Mouse (Mus musculus): ENCODE measurements at regions not wholly inside any gene's neighbourhood (a gene's known extent, or its start where the extent isn't known, plus 50 kb on each side); places are given as distances from the start of the nearest gene placed in this dataset.

DNA sequence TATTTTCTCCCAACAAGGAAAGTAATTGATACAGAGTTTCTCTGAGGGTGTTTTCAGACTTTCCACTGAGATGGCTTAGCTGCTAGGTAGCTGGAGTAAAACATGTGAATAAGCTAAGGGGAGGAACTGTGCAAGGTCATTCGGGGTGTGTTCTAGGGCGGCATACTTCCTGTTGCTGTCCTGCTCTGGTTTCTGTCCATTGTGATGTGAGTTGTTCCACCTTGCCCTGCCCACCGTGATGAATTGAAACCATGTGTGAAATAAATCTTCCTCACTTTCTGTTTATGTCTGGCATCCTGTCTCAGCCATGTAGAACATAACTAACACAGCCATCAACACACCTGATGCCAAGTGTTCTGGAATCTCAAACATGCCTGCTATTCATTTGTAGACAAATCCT lies 472.6 kb upstream of the Nrp1 start:
- Histone ChIP-seq H3K27ac (ENCODE audit: low read depth, low read length) (no peak overlapping the region), H3K9me3 (ENCODE audit: control insufficient read depth, low read length) (no peaks in the 10 kb centered on the region), H3K4me2 (replicated peaks; ENCODE audit: low read depth, low read length) (no peak overlapping the region), H3K4me1 (ENCODE audit: control insufficient read depth, insufficient read depth, low read length) (0 out of 2 replicates have a peak, but pooled peaks cover 3% of the 10 kb centered on the region), H3K36me3 (ENCODE audit: control insufficient read depth, insufficient read depth, low read length) (no peaks in the 10 kb centered on the region), H3K9ac (ENCODE audit: low read depth, low read length) (no peak overlapping the region), H3K4me3 (ENCODE audit: low read length) (no peak overlapping the region), H3K27me3 (ENCODE audit: control insufficient read depth, insufficient read depth, low read length) (no peaks in the 10 kb centered on the region)
- WGBS, result 30% methylated on average over 3 of the region's 3 CpGs
- no peak for ATAC-seq (ENCODE audit: low FRiP score, low TSS enrichment)

DNA sequence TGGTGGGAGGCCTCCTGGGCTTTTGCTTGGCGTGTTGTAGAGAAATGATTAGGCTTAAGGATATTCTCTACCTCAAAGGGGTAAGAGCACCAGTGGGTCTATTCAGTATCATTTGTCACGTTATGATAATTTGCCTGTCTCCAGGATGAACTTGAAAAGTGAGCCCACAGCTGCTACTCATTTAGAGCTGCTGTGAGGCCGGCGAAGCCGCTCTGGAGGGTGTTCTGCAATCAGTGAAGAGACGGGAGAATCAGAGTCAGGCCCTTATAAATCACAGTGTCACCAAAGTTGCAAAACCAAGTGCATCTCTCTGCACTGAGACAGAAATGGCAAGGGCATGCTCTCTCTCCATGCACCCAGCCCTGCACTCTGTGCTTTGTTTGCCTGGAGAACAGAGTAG lies 467.7 kb upstream of the Nrp1 start:
- WGBS, result 49% methylated on average over 6 of the region's 6 CpGs
- ATAC-seq (ENCODE audit: low FRiP score, low TSS enrichment), result no peak
- no peak overlapping the region for H3K27ac ChIP-seq (ENCODE audit: low read depth, low read length)
- H3K4me2 ChIP-seq (replicated peaks; ENCODE audit: low read depth, low read length), result no peak overlapping the region
- H3K9me3 ChIP-seq (ENCODE audit: control insufficient read depth, low read length), result no peaks in the 10 kb centered on the region
- no peak overlapping the region for H3K9ac ChIP-seq (ENCODE audit: low read depth, low read length)
- H3K4me1 ChIP-seq (ENCODE audit: control insufficient read depth, insufficient read depth, low read length), result 0 out of 2 replicates have a peak, but pooled peaks cover 3% of the 10 kb centered on the region
- no peaks in the 10 kb centered on the region for H3K36me3 ChIP-seq (ENCODE audit: control insufficient read depth, insufficient read depth, low read length)
- H3K4me3 ChIP-seq (ENCODE audit: low read length), result no peak overlapping the region
- no peaks in the 10 kb centered on the region for H3K27me3 ChIP-seq (ENCODE audit: control insufficient read depth, insufficient read depth, low read length)

DNA sequence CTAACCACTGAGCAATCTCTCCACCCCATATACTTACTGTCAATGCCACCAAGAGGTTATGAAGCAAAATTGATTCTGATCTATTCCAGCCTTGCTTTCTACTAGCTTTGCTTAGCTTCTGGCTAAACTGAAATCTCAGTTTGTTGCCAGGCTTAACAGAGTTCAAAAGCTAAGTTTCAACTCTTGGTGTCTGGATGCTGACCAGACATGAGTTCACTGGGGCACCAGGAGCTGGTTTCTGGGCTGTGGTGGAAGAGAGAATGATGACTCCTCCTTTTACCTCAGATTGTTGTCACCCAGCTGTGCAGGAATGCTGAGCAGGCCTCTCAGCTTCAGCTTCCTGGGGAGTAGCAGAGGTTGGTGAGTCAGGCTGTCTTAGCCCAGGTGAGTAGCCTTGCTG lies 464.1 kb upstream of the Nrp1 start:
- no peak overlapping the region for H3K4me2 ChIP-seq (replicated peaks; ENCODE audit: low read depth, low read length)
- H3K9ac ChIP-seq (ENCODE audit: low read depth, low read length), result no peak overlapping the region
- H3K4me3 ChIP-seq (ENCODE audit: low read length), result no peak overlapping the region
- no peaks in the 10 kb centered on the region for H3K36me3 ChIP-seq (ENCODE audit: control insufficient read depth, insufficient read depth, low read length)
- no peaks in the 10 kb centered on the region for H3K9me3 ChIP-seq (ENCODE audit: control insufficient read depth, low read length)
- ATAC-seq (ENCODE audit: low FRiP score, low TSS enrichment), result no peak
- no peak overlapping the region for H3K27ac ChIP-seq (ENCODE audit: low read depth, low read length)
- 0 out of 2 replicates have a peak, but pooled peaks cover 3% of the 10 kb centered on the region for H3K4me1 ChIP-seq (ENCODE audit: control insufficient read depth, insufficient read depth, low read length)
- no peaks in the 10 kb centered on the region for H3K27me3 ChIP-seq (ENCODE audit: control insufficient read depth, insufficient read depth, low read length)

DNA sequence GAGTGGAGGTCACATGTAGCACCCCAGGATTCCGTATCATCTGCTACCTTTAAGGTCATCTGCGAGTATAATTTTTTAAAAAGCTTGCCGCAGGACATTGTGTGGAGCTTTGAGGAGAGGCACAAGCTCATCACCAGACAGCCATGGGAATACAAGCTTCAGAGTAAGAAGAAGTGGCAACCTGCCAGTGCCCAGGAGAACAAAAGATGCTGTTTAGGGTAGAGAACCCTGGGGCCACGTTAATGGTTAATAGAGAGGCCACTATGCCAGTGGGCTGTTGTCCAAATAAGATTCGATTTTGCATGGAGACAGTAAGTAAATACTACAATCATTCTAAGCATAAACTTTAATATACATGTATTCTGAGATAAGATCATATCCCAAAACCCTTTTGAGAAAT lies 450.0 kb upstream of the Nrp1 start:
- no peaks in the 10 kb centered on the region for H3K27me3 ChIP-seq (ENCODE audit: control insufficient read depth, insufficient read depth, low read length)
- no peak overlapping the region for H3K27ac ChIP-seq (ENCODE audit: low read depth, low read length)
- 86% methylated on average over 5 of the region's 5 CpGs for WGBS
- no peak overlapping the region for H3K4me3 ChIP-seq (ENCODE audit: low read length)
- no peaks in the 10 kb centered on the region for H3K9me3 ChIP-seq (ENCODE audit: control insufficient read depth, low read length)
- no peak overlapping the region for H3K4me2 ChIP-seq (replicated peaks; ENCODE audit: low read depth, low read length)
- H3K4me1 ChIP-seq (ENCODE audit: control insufficient read depth, insufficient read depth, low read length), result no peaks in the 10 kb centered on the region
- H3K9ac ChIP-seq (ENCODE audit: low read depth, low read length), result no peak overlapping the region
- ATAC-seq (ENCODE audit: low FRiP score, low TSS enrichment), result no peak
- no peaks in the 10 kb centered on the region for H3K36me3 ChIP-seq (ENCODE audit: control insufficient read depth, insufficient read depth, low read length)

DNA sequence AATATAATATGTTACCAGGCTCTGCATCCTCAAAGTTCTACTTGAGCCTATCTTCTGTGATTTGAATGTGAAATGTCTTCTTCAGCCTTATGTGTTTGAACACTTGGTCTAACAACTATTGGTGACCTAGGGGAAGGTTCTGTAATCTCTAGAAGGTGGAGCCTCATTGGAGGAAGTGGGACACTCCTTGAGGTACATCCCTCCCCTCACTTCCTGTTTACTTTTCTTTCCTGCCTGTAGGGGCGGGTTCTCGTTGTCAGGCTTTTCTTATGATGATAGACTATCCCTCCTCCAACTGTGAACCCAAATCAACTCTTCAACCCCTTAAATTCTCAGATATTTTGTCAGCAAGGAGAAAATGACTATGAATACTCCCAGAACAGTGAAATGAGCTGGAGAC lies 448.8 kb upstream of the Nrp1 start:
- no peaks in the 10 kb centered on the region for H3K9me3 ChIP-seq (ENCODE audit: control insufficient read depth, low read length)
- no peaks in the 10 kb centered on the region for H3K36me3 ChIP-seq (ENCODE audit: control insufficient read depth, insufficient read depth, low read length)
- no peak for ATAC-seq (ENCODE audit: low FRiP score, low TSS enrichment)
- H3K4me1 ChIP-seq (ENCODE audit: control insufficient read depth, insufficient read depth, low read length), result no peaks in the 10 kb centered on the region
- H3K27ac ChIP-seq (ENCODE audit: low read depth, low read length), result no peak overlapping the region
- no peaks in the 10 kb centered on the region for H3K27me3 ChIP-seq (ENCODE audit: control insufficient read depth, insufficient read depth, low read length)
- 77% methylated on average over 2 of the region's 2 CpGs for WGBS
- no peak overlapping the region for H3K4me3 ChIP-seq (ENCODE audit: low read length)
- no peak overlapping the region for H3K9ac ChIP-seq (ENCODE audit: low read depth, low read length)
- no peak overlapping the region for H3K4me2 ChIP-seq (replicated peaks; ENCODE audit: low read depth, low read length)

DNA sequence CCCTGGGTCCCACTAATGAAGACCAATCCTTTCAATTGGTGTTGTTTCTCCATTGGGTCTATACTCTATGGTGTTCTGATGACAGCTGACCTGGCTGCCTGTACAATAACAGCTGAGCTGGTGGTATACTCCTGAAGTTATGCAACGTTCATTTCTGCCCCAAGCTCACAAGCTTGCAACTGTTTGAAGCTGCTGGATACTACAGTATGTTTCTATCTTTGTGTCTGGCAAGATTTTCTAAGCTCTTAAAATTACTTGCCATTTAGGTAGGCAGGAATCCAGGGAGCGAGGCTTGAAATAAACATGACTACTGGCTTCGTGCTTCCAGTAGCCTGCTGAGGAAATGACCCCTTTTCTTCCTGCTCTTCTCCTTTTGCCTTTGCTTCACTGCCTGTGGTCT lies 444.3 kb upstream of the Nrp1 start:
- no peaks in the 10 kb centered on the region for H3K9me3 ChIP-seq (ENCODE audit: control insufficient read depth, low read length)
- H3K4me2 ChIP-seq (replicated peaks; ENCODE audit: low read depth, low read length), result no peak overlapping the region
- ATAC-seq (ENCODE audit: low FRiP score, low TSS enrichment), result no peak
- H3K9ac ChIP-seq (ENCODE audit: low read depth, low read length), result no peak overlapping the region
- H3K27ac ChIP-seq (ENCODE audit: low read depth, low read length), result no peak overlapping the region
- no peaks in the 10 kb centered on the region for H3K27me3 ChIP-seq (ENCODE audit: control insufficient read depth, insufficient read depth, low read length)
- no peaks in the 10 kb centered on the region for H3K36me3 ChIP-seq (ENCODE audit: control insufficient read depth, insufficient read depth, low read length)
- H3K4me3 ChIP-seq (ENCODE audit: low read length), result no peak overlapping the region
- 66% methylated on average over 3 of the region's 3 CpGs for WGBS
- H3K4me1 ChIP-seq (ENCODE audit: control insufficient read depth, insufficient read depth, low read length), result 0 out of 2 replicates have a peak, but pooled peaks cover 6% of the 10 kb centered on the region

DNA sequence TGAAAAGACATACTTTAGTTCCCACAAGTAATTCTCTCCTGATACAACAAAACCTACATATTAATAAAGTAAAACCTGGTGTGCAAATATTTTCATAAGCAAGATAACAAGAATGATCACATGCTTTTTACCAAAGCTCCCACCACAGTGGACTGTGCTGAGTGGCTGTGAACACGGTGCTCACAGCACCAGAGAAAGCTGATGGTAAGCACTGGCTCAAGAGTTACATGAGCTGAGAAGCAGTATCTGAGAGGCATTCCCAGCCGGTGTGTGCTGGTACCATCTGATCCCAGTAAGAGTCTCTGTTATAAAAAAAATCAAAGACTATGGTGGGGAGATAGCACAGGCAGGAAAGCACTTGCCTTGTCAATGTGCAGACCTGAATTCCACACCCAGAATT lies 443.5 kb upstream of the Nrp1 start:
- Histone ChIP-seq H3K9me3 (ENCODE audit: control insufficient read depth, low read length) (no peaks in the 10 kb centered on the region), H3K4me2 (replicated peaks; ENCODE audit: low read depth, low read length) (no peak overlapping the region), H3K4me1 (ENCODE audit: control insufficient read depth, insufficient read depth, low read length) (0 out of 2 replicates have a peak, but pooled peaks cover 6% of the 10 kb centered on the region), H3K27ac (ENCODE audit: low read depth, low read length) (no peak overlapping the region), H3K36me3 (ENCODE audit: control insufficient read depth, insufficient read depth, low read length) (no peaks in the 10 kb centered on the region), H3K4me3 (ENCODE audit: low read length) (no peak overlapping the region), H3K9ac (ENCODE audit: low read depth, low read length) (no peak overlapping the region), H3K27me3 (ENCODE audit: control insufficient read depth, insufficient read depth, low read length) (no peaks in the 10 kb centered on the region)
- ATAC-seq (ENCODE audit: low FRiP score, low TSS enrichment), result no peak
- 63% methylated on average over 2 of the region's 2 CpGs for WGBS

DNA sequence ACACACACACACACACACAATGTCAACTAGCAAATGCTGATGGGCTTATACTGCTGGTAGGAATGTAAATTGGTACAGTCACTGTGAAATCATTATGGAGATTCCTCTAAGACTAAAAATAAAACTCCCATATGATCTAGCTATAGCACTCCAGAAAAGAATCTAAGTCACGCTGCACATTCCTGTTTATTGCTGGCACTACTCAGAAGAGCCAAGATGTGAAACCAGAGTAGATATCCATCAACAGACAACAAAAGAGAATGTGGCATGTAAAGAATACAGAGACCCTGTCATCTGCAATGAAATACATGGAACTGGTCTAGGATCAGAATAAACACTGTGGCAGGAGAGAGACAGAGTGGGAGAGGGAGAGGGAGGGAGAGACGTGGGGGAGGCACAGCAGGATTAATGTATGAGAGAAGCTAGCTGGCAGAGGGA lies 442.8 kb upstream of the Nrp1 start:
- WGBS, result 13% methylated on average over 2 of the region's 2 CpGs
- no peaks in the 10 kb centered on the region for H3K9me3 ChIP-seq (ENCODE audit: control insufficient read depth, low read length)
- no peak overlapping the region for H3K4me2 ChIP-seq (replicated peaks; ENCODE audit: low read depth, low read length)
- no peak overlapping the region for H3K4me3 ChIP-seq (ENCODE audit: low read length)
- H3K9ac ChIP-seq (ENCODE audit: low read depth, low read length), result no peak overlapping the region
- peak; percentile 73 for ATAC-seq (ENCODE audit: low FRiP score, low TSS enrichment)
- H3K27me3 ChIP-seq (ENCODE audit: control insufficient read depth, insufficient read depth, low read length), result no peaks in the 10 kb centered on the region
- no peak overlapping the region for H3K27ac ChIP-seq (ENCODE audit: low read depth, low read length)
- H3K36me3 ChIP-seq (ENCODE audit: control insufficient read depth, insufficient read depth, low read length), result no peaks in the 10 kb centered on the region
- H3K4me1 ChIP-seq (ENCODE audit: control insufficient read depth, insufficient read depth, low read length), result 0 out of 2 replicates have a peak, but pooled peaks cover 6% of the 10 kb centered on the region

DNA sequence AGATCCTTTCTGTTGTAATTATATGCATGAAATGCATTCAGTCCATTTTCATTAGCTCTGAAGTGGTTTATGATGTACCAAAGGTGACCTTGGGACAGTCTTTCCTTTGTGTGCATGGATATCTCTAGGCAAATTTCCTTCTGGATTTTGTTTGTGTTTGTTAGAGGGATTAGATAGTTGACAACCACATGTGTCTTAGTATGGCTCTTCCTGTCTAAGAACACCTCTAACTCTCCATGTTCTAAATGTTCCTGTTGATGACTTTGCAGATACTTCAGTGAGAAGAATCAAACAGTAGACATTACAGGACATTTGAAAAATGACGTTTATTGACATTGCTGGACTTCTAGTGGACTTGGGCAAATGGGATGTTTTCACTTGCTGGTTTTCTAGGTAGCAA lies 436.5 kb upstream of the Nrp1 start:
- ATAC-seq (ENCODE audit: low FRiP score, low TSS enrichment), result no peak
- WGBS, result 81% methylated on average over 1 of the region's 1 CpGs

DNA sequence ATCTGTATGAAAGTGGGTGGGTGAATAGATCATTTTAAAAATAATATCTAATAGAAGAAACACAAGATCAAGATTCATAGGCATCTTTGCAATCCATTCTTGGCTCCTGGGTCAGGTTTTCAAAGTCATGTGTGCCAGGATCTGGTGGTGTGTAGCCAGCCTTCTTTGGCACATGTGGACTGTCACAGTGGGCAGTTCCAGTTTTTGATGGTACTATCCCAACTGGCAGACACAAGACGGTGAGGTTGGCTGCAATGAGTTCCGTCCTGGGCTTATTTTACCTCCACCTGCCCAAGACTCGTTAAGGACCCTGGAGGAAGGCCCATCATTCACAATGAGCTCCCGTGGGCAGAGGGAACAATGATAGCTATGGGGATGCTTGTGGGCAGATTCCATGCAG lies 435.1 kb upstream of the Nrp1 start:
- Histone ChIP-seq H3K36me3 (ENCODE audit: control insufficient read depth, insufficient read depth, low read length) (no peaks in the 10 kb centered on the region), H3K9ac (ENCODE audit: low read depth, low read length) (no peak overlapping the region), H3K4me2 (replicated peaks; ENCODE audit: low read depth, low read length) (no peak overlapping the region), H3K4me1 (ENCODE audit: control insufficient read depth, insufficient read depth, low read length) (no peaks in the 10 kb centered on the region), H3K4me3 (ENCODE audit: low read length) (no peak overlapping the region), H3K27ac (ENCODE audit: low read depth, low read length) (no peak overlapping the region), H3K27me3 (ENCODE audit: control insufficient read depth, insufficient read depth, low read length) (no peaks in the 10 kb centered on the region), H3K9me3 (ENCODE audit: control insufficient read depth, low read length) (no peaks in the 10 kb centered on the region)
- WGBS, result 87% methylated on average over 4 of the region's 4 CpGs
- ATAC-seq (ENCODE audit: low FRiP score, low TSS enrichment), result no peak

More for the DNA sequence above, 436.5 kb upstream of the Nrp1 start:
- Histone ChIP-seq H3K27me3 (ENCODE audit: control insufficient read depth, insufficient read depth, low read length) (no peaks in the 10 kb centered on the region), H3K27ac (ENCODE audit: low read depth, low read length) (no peak overlapping the region), H3K9ac (ENCODE audit: low read depth, low read length) (no peak overlapping the region), H3K9me3 (ENCODE audit: control insufficient read depth, low read length) (no peaks in the 10 kb centered on the region), H3K4me3 (ENCODE audit: low read length) (no peak overlapping the region), H3K4me2 (replicated peaks; ENCODE audit: low read depth, low read length) (no peak overlapping the region), H3K4me1 (ENCODE audit: control insufficient read depth, insufficient read depth, low read length) (no peaks in the 10 kb centered on the region), H3K36me3 (ENCODE audit: control insufficient read depth, insufficient read depth, low read length) (no peaks in the 10 kb centered on the region)
